Mouse (Mus musculus) heart, postnatal 25 days (tissue): Measurements from ENCODE around the gene Hdac9. TPM values are rescaled to one million over a fixed set of nuclear protein-coding genes. Genes with fewer than 3 reads are reported as not detected.

Experiments
- DNase-seq: peaks from one replicate; pipeline ENCODE4 v3.0.0; 2022; ENCODE audit warnings: low spot score
- intact Hi-C: fragments of 180-260 bp; cut with DNase I; formaldehyde crosslinking; loops from one replicate; pipeline ENCODE4 v1.15.1; 2025
- total RNA-seq, 2 experiments: library from RNA; stranded (reverse); gene quantifications; 2 replicates each; pipeline ENCODE4 v1.2.3; 2021

The Hdac9 gene
- total RNA-seq, 2 experiments from 2014 or later: 20.5 to 26.8 TPM

DNA sequence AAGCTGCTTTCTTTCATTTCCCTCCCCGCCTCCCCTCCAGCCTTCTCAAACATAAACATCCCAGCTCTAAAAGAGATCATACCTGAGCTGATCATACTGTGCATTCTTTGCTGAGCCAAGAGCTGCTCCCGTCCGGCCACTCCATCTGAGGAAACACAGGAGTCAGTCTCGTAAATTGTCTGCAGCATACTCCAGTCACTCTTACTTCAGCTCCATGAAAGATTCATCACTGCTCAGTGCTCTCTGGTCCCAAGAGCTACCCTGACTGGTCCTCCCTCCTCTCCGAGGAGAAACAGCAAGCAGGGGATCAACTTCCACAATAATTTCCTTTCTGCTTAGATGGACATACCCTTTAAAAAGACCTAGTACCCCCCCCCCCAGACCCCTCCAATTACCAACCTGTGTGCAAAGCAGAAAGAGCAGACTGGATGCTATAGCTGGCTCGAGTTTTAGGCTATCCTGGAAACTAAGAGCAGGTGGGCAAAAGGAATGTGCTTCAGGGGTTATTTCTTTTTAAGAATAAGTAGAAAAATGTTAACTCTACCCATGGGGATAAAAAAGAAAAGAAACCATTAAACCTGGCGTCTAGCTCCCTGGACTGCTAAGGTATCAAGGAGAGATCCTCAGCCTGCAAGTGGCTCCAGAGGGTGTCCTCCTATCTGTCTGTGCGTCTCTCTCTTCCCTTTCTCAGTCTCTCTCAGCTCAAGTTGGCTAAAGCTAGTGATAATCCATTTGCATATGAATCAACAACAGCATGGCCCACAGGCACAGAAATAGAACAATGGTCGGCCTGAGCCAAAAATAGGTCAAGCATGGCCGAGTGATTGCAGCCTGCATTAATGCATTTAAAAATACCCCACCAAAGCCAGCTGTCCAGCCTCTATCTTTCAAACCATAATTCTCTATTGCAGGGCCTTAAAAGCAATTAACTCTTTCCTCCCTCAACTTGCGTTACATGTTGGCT lies 388.4 kb downstream of the Hdac9 start:
- DNase-seq: no peak
- intact Hi-C loops: loop anchor here (5.0 kb wide), 2 partner anchors 56 to 81 kb away; no protein-coding TSS in a partner anchor

GRCm38 (mm10) chr12:34527761-34528160 lies 389.1 kb downstream of the Hdac9 start:
- intact Hi-C loops: loop anchor here (5.0 kb wide), 2 partner anchors 55 to 80 kb away; no protein-coding TSS in a partner anchor
- no peak for DNase-seq

- intact Hi-C loops: no loop called here
Observed at GRCm38 (mm10) chr12:34521468-34521867, 395.4 kb downstream of the Hdac9 start.

DNA sequence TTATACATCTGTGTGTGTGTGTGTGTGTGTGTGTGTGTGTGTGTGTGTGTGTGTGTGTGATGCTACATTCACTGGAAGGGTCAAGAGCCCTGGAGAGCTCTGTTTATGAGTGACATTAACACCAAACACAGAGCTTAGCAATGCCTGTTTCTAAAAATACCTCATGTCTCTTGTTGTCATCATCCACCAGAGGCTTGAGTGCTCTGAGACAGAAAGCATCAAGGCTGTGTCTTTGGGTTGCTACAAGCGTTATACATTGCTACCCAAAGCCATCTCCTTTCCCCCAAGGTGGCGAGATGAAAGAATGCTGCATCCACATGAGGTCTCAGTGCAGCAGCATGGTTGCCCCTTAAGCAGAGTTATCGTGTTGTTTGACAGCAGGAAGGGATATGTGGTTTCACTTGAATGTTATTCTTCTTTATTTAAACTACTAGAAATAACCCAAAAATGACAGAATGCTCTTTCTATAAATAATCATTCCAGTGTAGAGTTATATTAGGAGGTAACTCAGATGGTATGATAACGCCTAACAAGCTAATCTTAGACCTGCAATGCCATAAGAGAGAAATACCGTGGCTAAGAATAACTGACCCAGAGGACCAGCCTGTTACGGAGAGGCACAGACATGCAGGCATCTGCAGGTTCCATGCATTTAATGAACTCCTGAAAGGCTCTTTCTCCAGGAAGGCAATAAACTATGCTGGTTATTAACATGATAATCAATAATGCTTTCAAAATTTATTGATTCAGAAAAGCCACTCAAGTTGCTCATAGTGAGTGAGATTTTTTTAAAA lies 399.9 kb downstream of the Hdac9 start:
- DNase-seq: no peak

More at GRCm38 (mm10) chr12:34521468-34521867, 395.4 kb downstream of the Hdac9 start:
- no peak for DNase-seq

DNA sequence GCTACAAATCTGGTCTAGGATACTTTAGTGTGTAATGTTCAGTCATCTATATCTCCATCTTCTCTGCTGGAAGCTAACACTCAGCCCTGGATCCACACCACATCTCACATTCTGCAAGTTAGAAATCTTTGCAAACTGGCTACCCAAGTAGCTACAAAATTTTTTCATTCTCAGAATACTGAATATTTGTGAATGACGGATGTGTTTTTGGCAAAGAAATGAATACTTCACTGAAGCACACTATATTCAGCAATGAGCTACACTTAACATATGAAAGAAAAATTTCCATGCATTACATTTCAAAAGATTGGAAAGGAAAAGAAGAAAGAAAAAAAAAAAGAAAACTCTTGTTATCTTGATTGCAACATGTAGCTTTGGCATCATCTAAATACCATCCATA lies 410.6 kb downstream of the Hdac9 start:
- no peak for DNase-seq
- intact Hi-C loops: no loop called here

More for the DNA sequence above, 399.9 kb downstream of the Hdac9 start:
- intact Hi-C loops: no loop called here

DNA sequence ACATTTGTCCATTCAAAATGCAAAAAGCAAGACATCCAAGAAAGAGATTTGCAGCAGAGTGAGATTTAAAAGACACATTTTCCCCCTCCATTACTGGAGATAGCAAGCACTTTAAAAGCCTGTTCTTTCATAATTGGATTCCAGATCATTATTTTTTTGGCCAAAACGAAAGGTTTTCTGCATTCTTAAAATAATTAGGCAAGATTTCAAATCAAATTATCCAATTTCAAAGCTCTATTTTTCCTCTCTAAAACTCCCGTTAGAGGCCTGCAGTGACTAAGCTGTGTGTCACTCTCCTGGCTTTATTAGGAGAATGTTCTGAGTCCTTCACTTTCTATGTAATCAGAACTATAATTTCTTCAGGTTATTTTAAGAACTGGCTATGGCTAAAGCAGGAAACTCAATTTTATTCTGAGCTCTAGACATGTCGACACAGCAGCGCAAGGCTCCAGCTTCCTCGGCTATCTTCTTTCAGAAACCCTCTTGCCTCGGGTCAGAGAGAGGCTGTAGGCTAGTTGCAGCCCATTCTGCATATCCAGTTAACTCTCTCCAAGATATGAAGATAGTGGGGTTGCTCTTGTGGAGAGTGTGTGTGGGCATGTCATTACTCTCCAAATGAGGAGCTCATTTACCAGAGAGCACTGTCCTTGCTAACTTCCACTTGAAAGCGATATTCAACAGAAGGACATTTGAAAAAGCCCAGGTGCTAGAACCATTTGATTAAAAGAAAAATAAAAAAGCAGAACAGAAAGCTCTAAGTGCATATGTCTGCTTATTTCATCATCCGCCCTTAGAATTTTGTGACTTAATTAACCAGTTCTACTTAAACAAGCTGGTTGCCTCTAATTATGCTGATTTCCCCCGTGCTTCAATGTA lies 417.9 kb downstream of the Hdac9 start:
- DNase-seq: no peak
- intact Hi-C loops: no loop called here

- intact Hi-C loops: no loop called here
- no peak for DNase-seq
Observed at GRCm38 (mm10) chr12:34498331-34498730, 418.6 kb downstream of the Hdac9 start.

DNA sequence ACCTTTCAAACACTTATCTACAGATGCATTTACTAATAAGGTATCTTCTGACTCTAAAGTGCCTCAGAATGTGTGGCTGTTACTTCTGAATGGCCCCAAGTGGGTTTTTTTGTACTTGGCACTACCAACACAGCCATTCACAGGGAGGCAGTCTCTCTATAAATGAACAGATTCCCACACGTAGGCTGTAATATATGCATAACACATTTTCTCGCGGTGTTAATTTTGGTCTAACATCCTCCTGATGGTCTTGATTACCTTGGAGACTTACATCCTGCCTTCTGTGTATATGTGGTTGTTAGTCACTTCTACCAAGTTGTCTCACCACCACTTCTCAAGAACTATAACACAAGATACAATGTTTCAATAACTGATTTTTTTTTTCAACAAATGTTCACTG lies 419.2 kb downstream of the Hdac9 start:
- intact Hi-C loops: no loop called here
- no peak for DNase-seq

DNA sequence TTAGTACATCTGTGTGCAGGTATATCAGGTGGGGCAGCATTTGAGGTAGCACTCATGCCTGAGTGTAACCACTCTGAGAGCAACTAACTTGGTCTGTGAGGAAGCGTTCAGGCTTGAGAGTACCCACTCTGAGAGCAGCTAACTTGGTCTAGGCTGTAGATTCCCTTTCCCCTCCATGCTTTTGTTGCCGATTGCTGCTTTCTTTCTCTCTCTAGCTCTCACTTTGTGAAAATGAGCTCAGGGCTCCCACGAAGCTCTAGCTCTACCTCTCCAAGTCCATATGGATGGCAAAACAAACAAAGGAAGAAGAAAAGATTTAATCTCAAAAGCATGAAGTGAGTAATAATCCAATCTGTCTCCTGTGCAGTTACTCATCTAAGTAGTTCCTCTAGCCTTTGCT lies 421.0 kb downstream of the Hdac9 start:
- intact Hi-C loops: no loop called here
- DNase-seq: no peak

- intact Hi-C loops: no loop called here
- no peak for DNase-seq
Observed at GRCm38 (mm10) chr12:34489629-34490028, 427.3 kb downstream of the Hdac9 start.

DNA sequence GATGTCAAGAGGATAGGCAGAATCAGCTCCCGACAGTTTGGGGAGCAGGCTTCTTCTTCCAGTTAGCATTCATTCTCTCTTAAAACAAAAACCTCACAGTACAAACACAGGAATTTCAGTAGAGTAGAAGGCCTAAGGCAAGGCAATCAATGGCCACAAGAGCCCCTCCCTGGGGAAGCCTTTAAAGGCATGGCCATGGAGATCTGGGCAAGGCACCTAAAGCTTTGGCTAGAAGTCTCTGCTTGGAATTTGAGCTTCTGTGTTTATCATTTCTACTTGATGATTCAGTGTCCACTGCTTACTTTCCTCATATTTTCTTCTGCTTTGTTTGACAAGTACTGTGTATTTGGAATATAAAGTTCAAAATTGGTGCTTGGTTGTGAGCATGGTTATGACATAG lies 429.2 kb downstream of the Hdac9 start:
- DNase-seq: no peak
- intact Hi-C loops: no loop called here

DNA sequence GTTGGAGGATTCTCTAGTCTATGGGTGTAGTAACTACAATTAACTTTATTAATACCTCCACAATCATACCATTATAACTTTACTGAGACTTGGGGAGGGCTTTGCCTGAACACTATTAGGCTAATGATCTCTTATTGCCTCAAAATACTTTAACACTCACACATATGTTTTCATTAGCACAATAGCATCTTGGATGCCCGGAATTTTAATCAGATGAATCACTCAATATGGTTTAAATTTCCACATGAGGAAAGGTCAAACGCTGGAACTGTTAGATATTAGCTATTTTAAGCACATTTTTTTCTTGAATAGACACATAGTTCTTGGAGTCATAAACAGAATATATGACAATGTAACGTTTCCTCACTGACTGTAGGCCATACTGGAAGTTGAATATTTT lies 429.9 kb downstream of the Hdac9 start:
- intact Hi-C loops: no loop called here

GRCm38 (mm10) chr12:34486016-34486415 lies 430.9 kb downstream of the Hdac9 start:
- intact Hi-C loops: no loop called here

More for the DNA sequence above, 429.9 kb downstream of the Hdac9 start:
- DNase-seq: no peak

DNA sequence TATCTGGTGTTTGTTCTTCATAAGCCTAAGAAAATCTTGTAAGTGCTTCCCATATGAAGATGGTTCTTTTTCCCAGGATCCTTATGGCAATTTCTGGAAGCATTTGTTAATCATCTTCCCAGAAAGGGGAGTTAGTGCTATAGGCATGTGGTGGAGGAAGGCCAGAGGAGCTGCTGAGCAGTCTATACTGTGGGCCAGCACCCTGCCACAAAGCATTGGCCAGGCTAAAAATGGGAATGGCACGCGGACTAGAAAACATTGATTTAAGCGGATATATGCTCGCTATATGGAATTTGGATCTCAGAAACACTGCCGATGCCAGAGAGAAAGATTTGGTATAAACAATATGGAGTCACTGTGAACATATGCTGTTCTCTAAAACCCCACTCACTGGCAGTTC lies 435.2 kb downstream of the Hdac9 start:
- no peak for DNase-seq
- intact Hi-C loops: no loop called here

More at GRCm38 (mm10) chr12:34486016-34486415, 430.9 kb downstream of the Hdac9 start:
- DNase-seq: no peak

DNA sequence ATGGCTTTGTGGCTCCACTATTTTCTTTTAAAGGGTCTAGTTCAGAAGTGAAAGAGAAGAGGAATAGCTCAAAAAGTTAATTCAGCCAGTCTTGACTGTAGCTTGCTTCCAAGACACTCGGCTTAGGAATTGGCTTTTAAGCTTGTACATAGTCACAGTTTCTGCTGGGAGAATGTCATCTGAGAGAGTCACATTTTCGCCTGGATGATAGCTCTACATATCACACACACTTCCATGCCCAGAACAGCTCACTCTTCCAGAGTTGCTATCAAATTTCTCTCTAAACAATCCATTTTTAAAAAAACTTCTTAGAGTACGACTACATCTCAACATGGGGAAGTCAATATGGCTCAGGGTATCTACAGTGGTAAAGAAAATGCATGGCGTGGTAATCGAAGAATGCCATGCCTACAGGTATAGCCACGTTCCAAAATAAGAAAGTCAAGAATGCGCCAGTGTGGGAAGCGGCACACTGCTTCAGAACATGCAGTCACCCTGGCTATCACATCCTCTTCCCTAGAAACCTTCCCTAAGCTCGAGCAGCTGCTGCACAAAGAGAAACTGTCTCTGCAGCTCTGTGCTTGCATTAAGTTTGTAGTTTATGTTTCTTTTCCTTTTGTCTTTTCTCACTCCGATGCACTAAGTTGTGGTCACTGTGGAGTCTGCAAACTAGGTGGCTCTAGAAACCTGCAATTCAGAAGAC lies 443.8 kb downstream of the Hdac9 start:
- no peak for DNase-seq
- intact Hi-C loops: loop anchor here (5.0 kb wide), 1 partner anchor 54 kb away; no protein-coding TSS in a partner anchor

- DNase-seq: no peak
- intact Hi-C loops: loop anchor here (5.0 kb wide), 1 partner anchor 55 kb away; no protein-coding TSS in a partner anchor
Observed at GRCm38 (mm10) chr12:34472542-34472941, 444.4 kb downstream of the Hdac9 start.

DNA sequence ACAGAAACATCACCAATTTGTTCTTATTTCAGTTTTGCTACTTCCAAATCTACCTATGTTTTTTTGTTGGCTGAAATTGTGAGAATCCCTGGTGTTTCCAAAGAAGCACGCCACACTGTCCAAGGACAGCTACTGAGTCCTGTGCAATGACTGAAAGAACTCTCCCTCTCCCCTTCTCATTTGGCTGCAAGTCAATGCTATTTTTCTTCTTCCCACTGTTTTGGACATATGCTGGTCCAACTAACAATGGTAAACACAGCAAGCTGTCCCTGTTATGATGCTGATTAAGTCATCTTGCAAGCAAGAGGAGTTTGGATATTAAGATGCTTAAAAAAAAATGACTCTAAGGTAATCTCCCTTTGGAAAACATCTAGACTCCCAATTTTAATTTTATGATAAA lies 455.2 kb downstream of the Hdac9 start:
- DNase-seq: no peak
- intact Hi-C loops: no loop called here

GRCm38 (mm10) chr12:34452643-34453042 lies 464.3 kb downstream of the Hdac9 start:
- no peak for DNase-seq
- intact Hi-C loops: loop anchor here (5.0 kb wide), 1 partner anchor 205 kb away; no protein-coding TSS in a partner anchor

DNA sequence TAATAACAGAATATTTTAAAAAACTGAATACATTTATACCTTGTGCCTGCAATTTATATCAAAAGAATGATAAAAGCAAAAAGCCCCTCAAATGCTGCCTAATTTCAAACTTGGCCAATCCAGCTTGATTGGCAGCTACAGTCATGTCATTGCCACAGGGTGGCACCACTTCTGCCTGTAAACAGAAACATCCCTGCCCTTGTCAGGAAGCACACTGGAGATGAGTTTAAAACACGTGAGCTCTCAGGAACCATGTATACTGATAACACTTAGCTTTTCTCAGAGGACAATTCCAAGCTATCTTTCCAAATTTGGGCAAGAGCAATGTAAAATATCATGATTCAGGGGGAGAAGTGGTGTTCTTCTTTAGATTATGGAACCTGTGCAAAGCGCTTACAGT lies 465.7 kb downstream of the Hdac9 start:
- intact Hi-C loops: loop anchor here (5.0 kb wide), 1 partner anchor 206 kb away; no protein-coding TSS in a partner anchor
- no peak for DNase-seq
